Mouse (Mus musculus) embryonic facial prominence, embryonic 15.5 days (tissue): ENCODE measurements around the gene Gm20850. TPM values are rescaled to one million over a fixed set of nuclear protein-coding genes. Genes with fewer than 3 reads are reported as not detected.
"Not testable (repeated sequence)": the region's sequence is repeated elsewhere in the genome, so short reads cannot be mapped to it uniquely, and the experiment has no call there.

Experiments used
- ATAC-seq: fragments of 200-750 bp; cut with Nextera tagmentation; 2 replicates; pipeline ENCODE4 v1.8.0; 2017; ENCODE audit warnings: low read depth, moderate TSS enrichment; ENCODE audit not compliant: insufficient number of reproducible peaks, low FRiP score, low TSS enrichment
- H3K27ac ChIP-seq: fragments of 300-500 bp; sonication (generic); replicated peaks from 2 replicates; pipeline ENCODE4 v1.5.1; 2015; ENCODE audit warnings: mild to moderate bottlenecking, inconsistent platforms
- H3K27me3 ChIP-seq: fragments of 300-500 bp; sonication (generic); 2 replicates; pipeline ENCODE4 v1.6.1; 2015; ENCODE audit warnings: inconsistent platforms
- H3K36me3 ChIP-seq: fragments of 300-500 bp; sonication (generic); 2 replicates; pipeline ENCODE4 v1.6.1; 2015; ENCODE audit warnings: mild to moderate bottlenecking, inconsistent platforms
- H3K4me1 ChIP-seq: fragments of 300-500 bp; sonication (generic); 2 replicates; pipeline ENCODE4 v1.6.1; 2015; ENCODE audit warnings: inconsistent platforms
- H3K4me2 ChIP-seq: fragments of 300-500 bp; sonication (generic); replicated peaks from 2 replicates; pipeline ENCODE4 v1.6.1; 2015; ENCODE audit warnings: mild to moderate bottlenecking, inconsistent platforms
- H3K4me3 ChIP-seq: fragments of 300-500 bp; sonication (generic); replicated peaks from 2 replicates; pipeline ENCODE4 v1.5.1; 2015; ENCODE audit warnings: mild to moderate bottlenecking, inconsistent platforms
- H3K9ac ChIP-seq: fragments of 300-500 bp; sonication (generic); 2 replicates; pipeline ENCODE4 v1.6.1; 2015; ENCODE audit warnings: inconsistent platforms
- H3K9me3 ChIP-seq: fragments of 300-500 bp; sonication (generic); replicated peaks from 2 replicates; pipeline ENCODE4 v1.6.1; 2016; ENCODE audit warnings: inconsistent platforms
- WGBS: fragments of 180-500 bp; shearing (Covaris S2); methylation state at CpG from one replicate; pipeline ENCODE4 v1.1.7; 2015; 5-methylcytosine and 5-hydroxymethylcytosine counted together
- polyA plus RNA-seq: library from polyadenylated mRNA; unstranded; fragments of >200 nt; fragmentation: Nextera tagmentation; extraction: Ambion mirVana; gene quantifications from 2 replicates; pipeline ENCODE4 v1.2.1, GENCODE M21; 2015

Gene Gm20850
- polyA plus RNA-seq, result not detected in 2 replicates

- H3K27me3 ChIP-seq, H3K4me3 ChIP-seq, ATAC-seq, H3K27ac ChIP-seq, H3K9me3 ChIP-seq, H3K9ac ChIP-seq, H3K36me3 ChIP-seq, H3K4me2 ChIP-seq, H3K4me1 ChIP-seq: not testable (repeated sequence)
- no CpG with 5 or more reads among the region's 6 CpGs for WGBS
Measured at GRCm38 (mm10) chrY:75715022-75715421, at the start of gene Gm20850. Gm20850 (plus strand) TSS chrY:75715322.
